Mouse (Mus musculus): ENCODE measurements around the gene Smim14.

The Smim14 gene

DNA sequence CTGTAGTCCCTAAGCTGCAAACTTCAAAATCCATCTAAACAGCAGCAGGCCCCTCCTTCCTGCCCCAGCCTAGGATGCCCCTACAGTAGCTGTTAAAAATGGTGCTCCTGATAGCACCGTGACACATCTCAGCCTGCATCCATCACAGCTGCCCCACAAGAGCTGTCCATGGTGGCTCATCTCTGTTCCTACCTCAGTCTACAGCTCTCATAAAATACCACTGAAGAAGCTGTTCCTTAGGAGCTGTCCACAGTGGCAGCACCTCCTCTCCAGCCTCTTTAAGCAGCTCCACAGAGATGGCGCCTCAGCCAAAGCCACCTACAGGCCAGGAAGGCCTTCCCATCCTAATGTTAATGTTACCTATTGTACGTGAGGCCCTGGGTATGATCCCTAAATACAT, 70.1 kb downstream of the Smim14 start:
- in situ Hi-C loops (cut with MboI): no loop called here

DNA sequence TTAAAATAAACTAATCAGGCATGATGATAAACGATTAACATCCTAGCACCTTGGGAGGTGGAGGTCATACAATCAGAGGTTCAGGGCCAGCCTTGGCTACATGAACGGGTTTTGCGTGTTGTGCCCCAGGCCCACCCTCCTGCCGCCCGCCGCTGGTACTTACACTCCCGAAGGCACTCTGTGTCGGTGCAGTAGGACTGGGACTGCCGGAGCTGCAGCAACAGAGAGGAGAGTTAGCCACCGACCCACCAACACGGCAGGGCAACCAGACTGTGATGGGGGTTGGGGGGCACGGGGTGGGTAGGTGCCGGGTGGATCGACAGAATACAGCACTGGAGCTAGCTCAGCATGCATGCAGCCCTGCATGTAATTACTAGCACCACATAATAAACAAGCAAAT, 76.6 kb downstream of the Smim14 start:
- in situ Hi-C loops (cut with MboI): no loop called here

DNA sequence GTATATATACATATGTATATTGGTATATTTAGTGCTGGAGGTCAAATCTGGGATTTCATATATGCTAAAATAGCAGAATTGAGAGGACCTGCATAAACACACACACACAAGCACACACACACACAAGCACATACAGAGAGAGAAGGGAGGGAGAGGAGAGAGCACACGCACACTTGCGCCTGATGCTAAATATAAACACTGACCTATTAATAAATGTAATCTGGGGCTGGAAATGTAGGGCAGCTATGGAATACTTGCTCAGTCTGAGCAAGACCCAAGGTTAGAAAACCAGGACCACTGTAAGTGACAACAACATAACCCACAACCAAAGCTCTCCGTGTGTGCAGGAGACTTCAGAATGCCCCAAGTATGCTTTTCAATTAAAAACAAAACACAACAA, 77.5 kb downstream of the Smim14 start:
- in situ Hi-C loops (cut with MboI): no loop called here

DNA sequence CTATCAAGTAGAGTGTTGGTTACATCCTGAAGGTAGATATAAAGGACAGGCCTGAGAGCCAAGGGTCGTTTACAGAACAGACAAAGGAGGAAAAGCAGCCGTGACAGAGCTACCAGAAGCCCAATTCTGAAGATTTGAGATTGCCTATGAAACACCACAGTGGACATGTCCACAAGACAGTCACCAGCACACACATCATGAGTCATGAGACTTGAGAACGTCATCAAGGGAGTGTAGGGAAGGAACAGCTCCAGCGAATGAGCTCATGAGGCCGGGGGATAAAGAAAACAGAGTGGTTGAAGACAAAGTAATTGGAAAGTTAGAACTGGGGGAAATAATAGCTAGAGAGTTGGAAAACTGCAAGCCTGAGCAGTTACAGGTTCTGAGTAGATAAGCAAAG, 79.1 kb downstream of the Smim14 start:
- in situ Hi-C loops (cut with MboI): no loop called here

DNA sequence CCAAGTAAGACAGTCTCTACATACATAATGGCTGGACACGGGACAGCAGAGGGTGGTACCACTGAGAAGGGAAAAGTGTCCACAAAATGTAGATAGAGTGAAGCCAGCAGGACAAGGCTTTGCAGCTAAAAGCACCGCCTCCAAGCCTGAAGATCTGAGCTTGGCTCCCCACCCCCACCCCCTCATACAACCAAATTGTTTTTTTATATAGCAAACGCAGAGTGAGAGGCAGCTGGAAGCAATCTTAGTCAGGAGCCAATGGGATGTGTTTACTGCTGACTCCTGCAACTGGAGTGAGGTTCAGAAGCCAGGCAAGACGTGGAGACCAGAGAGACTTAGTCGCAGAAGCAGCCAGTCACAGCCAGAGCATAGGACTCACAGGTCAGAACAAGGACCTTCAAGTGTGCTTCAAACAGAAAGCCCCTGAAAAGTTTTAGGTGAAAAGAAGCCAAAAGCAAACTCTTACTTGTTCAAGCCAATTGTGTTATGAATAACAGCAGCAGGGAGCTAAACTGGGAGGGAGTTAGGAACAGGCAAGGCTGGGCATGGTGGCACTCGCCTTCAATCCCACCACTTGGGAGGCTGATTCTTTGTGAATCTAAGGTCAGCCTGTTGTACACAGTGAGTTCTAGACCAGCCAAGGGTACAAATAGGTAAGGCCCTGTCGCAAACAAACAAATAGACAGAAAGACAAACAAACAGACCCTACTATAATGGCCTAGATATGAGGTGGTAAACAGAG, 79.7 kb downstream of the Smim14 start:
- in situ Hi-C loops (cut with MboI): no loop called here

DNA sequence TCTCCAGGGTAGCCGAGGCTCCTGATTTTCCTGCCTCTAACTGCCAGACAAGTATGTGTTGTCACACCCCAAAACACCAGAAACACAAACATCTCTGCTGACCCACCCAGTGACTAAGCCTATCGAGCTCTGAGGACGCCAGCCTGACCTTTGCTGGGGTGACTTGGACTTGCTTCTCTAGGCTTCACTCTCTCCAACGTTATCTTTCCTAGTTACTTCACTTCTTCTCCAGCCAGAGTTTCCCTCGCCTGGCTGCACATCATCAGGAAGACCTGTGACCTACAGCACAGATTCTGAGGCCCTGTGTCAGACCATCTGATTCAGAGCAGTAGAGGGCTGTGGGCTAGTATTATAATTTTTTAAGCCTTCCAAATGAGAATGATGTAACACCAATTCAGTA, 82.2 kb downstream of the Smim14 start:
- in situ Hi-C loops (cut with MboI): no loop called here

DNA sequence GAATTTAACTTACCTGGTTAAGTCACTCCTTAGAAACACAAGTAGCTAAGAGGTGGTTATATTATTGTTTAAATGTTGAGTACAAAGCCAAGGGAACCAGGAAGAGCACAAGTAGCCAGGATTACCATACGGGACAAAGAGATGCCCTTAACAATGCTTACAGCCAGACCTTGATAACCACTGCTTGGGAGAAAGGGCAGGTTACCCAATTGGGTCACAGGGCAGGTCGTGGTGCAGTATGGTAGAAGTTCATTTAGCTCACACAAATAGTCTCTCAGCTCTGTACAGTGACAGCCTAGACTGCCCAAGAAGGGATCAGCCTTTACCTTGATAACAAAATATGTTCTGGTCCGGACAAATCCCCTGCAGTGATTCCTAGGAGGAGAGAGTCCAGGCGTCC, 88.0 kb downstream of the Smim14 start:
- in situ Hi-C loops (cut with MboI): no loop called here

DNA sequence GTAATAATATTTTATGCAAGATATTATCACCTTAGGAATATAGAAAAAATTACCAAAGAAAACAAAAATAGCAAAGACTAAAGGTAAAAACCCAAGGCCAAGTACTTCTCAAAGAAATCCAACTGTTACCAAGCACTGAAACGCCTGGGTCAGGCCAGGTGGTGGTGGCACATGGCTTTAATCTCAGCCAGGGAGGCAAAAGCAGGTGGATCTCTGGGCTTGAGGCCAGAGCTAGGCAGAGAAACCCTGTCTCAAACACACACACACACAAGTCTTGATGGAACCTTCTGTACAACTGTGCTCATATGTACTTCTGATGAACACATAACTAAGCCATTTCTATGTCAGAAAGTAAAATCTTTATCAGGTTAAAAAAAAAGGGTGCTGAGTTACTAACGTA, 89.2 kb downstream of the Smim14 start:
- in situ Hi-C loops (cut with MboI): no loop called here

DNA sequence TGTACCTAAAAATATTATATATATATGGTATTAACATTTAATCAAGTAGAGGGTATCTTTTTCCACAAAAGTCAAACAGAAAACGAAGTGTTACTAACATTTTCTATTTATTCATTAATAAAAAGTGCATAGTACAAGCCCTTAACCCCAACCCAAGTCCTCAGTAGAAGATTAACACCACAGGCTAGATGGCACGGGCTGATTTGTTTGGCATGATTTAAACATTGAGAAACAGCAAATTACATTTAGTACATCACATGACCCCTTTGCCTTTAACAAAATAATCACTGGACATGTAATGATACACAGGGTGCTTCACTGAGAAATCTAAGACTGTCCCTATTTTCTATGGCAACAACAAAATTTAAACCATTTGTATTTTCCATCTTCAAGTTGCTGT, 90.2 kb downstream of the Smim14 start:
- in situ Hi-C loops (cut with MboI): no loop called here

DNA sequence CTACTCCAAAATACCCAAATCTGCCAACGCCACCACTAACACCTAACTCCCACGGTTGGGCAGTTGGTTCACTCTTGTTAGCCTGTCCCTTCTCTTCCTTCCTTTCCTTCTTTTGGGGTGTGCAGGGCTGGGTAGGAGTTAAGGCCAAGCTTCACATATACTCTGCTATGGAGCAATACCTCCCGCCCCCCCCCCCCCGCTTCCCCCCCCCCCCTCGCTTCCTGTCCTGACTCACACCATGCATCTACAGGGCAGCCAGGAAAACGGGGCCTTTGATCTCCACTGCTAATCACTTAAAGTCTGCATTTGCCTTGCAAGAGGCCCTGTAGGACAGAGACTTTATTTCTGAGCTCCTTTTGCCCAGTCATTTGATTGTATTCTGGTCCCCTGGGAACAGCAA, 92.0 kb downstream of the Smim14 start:
- in situ Hi-C loops (cut with MboI): no loop called here

DNA sequence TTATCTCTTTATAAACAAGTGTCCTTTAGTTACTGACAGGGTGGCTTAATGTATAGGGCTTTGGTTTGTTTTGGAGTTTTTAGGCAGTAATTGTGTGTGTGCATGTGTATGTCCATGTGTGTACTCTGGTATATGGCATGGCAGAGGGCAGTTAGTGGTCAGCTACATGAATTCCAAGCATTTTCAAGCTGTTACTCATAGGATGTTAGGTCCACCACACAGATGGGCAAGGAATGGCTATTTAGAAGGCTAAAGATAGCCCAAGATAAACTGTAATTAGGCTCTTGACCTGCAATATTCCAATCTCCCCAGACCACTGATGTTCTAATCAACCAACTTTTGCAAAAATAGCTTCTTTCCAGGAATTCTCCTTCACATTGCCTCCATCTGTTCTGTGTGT, 98.9 kb downstream of the Smim14 start:
- in situ Hi-C loops (cut with MboI): no loop called here

DNA sequence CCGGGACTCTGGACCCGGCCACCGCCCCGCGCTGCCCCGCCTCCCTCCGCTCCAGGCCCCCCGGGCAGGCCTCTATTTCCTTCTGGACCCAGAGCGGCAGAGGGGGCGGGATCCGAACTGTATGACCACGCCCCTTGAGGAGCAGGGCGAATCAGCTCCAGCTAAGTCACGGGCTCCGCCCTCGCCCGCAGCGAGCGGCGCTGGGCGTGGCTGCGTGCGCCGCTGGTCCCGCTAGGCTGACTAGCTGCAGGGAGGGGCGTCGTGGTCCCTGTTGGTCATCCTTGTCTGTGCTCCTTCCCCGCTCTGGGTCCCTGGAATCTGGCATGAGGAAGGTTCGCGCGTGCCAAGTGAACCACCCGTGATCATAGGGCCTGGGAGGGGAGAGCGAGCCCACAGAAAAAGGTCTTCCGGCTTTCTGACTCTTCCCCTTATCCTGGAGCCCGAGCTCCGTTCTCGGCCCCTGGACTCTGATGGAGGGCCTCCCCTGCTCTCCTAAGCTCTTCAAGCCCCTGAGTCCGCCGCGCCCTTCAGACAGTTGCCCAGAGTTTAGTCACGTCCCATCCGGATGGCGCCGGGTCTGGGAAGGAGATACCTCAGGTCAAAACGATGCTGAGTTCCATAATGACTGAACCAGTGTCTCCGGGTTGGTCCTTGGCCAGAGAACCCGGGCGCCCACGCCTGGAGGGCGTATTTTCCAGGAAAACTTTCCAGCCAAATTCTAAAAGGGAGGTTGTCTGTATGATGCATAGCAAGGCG, 101.0 kb downstream of the Smim14 start, which contains the start of gene Ugdh:
Gene Ugdh, minus strand, starts transcription at position 144 of the 756 bp plus-strand sequence.
- in situ Hi-C loops (cut with MboI): no loop called here

DNA sequence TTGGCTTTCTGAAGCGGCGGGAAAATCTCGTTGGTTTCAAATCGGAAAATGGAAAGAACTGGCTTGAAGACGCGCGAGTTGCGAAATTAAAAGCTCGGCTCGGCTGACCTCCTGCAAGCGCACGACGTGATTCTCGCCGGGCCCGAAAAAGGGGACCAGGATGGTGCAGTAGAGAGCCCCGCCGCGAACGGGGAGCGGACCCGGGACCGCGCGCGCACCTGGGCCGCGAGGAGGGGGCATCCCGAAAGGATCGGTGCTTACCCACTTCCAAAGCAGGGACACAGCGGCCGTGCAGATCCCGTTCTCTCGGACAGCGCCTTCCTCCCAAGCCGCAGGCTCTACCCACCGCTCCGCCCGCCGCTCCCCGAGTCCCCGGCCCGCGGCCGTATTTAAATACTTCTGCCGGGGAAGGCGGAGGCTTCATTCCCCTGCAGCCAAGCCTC, 101.6 kb downstream of the Smim14 start:
- in situ Hi-C loops (cut with MboI): no loop called here

DNA sequence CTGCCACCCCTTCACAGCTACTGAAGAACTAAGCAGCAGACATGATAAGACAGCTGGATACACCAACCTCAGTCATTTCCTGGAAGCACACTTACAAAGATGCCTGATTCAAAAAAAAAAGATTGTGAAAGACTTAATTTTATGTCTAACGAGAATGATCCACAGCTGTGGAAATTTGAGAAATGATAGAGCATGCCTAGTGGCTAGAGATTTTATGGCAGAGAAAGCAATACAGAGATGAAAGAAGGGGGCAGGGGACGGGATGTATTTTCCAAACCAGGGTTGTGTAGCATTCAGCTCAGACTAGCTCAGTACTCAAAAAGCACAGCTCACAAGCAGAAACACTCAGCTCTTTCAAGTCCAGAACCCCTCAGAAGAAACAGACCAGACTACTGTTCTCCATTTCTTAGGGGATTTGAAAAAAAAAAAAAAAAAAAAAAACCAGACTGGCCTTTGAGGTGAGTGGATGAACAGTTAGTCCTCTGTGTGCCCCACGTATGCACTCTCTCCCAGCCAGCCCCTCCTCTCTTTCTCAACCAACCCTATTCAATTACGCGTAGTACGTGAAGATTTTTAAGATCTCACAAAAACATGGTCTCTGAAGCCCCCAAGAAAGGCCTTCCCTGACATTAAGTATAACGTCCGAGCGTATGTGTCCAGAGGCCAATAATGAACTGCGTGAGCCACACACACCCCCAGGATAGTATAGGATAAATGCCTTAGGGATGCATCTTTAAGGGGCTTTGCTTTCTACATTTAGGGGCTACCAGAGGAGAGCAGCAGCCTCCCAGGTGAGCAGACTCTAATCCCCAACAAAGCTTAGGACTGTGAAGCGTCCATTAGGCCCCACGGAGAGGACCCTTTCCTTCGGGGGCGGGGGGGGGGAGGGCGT, 102.3 kb downstream of the Smim14 start:
- in situ Hi-C loops (cut with MboI): no loop called here

DNA sequence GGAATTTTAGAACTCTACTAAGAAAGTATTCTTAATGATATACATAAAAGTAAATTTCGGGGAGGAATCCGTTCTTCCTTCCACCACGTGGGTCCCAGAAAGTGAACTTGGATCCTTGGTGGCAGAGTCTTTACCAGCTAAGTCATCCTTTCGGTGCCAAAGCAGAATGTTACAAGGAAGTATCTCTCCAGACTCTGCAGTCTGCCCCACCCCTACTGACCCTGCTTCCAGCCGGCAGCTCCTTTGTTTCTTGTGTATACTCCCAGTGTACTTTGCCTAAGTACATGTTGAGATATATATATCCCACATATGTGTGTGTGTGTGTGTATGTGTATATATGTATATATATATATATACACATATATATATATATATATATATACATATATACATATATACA, 107.5 kb downstream of the Smim14 start:
- in situ Hi-C loops (cut with MboI): no loop called here

DNA sequence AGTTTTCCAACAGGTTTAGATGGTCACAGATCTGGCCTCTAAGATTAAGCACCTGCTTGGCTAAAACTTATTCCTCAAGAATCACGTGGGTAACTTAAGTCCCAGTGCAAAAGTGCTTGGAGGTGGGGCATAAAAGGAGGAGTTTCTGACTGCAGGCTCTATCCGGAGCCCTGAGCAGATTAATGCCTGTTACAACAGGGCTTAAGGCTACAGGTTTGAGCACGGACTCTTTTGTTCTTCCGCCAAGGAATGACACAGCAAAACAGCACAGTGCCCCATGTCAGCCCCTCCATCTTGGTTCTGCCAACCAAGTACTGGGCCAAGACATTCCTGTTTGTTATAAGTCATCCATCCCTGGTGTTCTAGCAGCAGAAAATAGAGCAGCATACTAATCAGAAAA, 108.7 kb downstream of the Smim14 start:
- in situ Hi-C loops (cut with MboI): no loop called here

DNA sequence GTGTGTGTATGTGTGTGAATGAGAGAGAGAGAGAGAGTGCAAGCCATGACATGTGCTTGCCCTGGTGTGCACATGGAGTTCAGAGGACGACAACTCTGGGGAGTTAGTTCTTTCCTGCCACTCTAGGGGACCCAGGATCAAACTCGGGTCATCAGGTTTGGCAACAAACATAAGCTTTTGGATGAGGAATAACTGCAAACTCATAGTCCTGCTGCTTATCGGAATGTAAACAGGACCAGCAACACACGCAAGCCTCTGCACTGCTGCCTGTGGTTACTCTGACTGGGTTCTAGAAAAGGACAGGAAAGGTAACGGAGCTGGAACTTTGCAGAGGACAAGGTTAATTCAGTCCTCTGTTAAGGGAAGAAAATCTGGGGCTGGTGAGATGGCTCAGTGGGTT, 111.7 kb downstream of the Smim14 start:
- in situ Hi-C loops (cut with MboI): no loop called here

DNA sequence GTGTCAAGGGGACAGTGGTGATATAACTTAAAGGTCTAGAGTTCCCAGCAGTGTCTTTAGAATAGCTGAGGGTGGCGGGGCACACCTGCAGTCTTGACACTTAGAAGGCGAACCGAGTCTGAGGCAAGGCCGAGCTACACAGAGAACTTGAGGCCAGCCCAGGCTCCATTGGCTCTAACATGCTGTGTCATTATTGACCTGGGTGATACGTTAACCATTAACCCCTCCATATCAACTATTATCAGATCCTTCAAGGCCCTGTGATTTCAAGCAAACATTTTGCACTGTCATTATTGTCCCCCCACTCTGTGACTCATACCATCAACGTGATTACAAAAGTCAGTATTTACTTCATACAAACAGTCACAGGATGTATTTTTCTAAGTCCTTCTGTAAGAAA, 112.8 kb downstream of the Smim14 start:
- in situ Hi-C loops (cut with MboI): no loop called here

DNA sequence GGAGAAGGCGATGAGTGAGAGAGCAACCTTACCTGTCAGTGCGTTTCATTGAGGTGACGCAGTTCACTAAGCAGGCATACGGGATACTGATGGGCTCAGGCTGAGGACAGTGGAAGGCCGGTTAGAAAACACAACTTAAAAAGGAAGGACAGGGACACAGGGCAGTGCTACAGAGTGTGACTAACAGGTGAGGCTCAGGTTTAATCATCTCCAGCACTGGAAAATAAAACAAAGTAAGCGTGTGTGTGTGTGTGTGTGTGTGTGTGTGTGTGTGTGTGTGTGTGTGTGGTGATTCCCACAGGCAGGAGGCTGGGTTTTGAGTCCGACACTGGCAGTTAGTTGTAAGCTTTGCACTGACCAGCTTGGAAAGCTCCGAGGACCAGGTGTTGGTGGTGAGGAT, 114.2 kb downstream of the Smim14 start:
- in situ Hi-C loops (cut with MboI): no loop called here

DNA sequence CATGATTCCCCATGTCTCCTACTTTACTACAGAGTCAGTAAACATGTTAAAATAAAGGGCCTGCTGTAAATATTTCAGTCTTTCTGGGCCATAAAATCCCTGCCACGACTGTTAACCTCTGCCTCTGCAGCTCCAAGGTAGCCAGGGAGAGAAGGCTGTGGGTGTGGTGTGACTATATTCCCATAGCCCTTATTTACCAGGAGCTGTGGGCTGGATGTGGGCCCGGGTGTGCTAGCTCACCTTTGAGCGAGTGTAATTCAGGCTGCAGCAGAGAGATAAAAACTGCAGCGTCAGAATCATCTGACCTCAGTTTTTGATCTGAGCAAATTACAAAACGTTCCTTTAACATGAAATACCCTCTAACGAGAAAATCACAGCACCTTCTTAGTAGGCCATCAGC, 116.2 kb downstream of the Smim14 start:
- in situ Hi-C loops (cut with MboI): no loop called here

DNA sequence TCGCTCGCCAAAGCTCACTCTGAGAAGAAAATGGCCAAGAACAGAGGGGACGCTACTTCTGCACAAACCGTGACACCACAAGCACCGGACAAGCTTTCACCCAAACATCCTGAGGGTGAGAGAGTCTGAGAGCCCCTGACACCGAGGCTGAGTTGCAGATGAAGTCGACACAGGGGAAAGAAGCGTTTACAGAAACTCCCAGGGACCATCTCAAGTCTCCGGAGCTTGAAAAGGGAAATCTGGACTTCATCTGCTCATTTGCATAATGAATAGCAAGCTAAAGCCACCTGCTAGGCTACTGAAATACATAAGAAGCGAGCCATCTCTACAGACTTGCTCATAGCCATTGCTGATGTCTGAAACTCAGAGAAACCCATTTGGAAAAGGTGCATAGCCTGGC, 117.8 kb downstream of the Smim14 start:
- in situ Hi-C loops (cut with MboI): no loop called here

DNA sequence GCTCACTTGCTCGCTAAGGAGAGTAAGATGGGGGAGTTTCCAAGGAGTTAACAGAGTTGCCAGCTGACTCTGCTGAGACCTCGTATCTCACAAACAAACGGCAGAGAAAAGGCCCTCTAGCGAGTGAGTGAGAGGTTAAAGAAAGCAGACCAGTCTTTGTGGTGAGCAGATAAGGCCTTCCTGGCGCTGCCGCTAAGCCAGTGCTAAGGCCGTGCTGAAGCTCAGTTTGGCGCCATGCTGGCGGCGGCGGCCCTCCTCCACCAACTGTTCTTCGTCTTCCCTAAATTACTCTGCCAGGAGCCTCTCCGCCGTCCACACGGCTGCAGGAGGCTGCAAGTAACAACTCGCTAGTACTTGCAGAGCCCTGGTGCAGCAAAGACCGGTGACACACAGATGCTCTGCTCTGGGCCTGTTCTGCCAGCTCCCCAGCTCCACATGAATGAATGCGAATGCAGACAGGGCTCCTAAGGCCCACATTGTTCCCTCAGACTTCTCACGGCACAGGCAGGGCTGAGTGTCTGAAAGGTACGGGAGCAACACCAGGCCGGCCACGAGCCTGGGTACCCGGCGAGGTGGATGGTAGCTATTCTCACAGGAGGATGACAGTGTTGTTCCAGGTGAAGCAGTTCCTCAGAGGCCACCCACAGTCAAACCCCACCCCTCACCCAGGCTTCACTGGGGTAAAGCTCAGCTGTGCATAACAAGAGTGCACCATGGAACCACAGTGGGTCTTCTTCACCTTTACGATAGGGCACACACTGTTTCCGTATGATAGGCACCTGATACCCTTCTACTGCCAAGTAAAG, 121.1 kb downstream of the Smim14 start:
- in situ Hi-C loops (cut with MboI): no loop called here

All from mature B cell (primary cell).